Mouse (Mus musculus) layer of hippocampus, adult 11-12 months (tissue): Measurements from ENCODE around the gene Tmem144.
"Not testable (repeated sequence)": the region's sequence is repeated elsewhere in the genome, so short reads cannot be mapped to it uniquely, and the experiment has no call there.

ENCODE experiments used
- DNase-seq: peaks from one replicate; pipeline ENCODE4 v3.0.0; 2022; ENCODE audit warnings: low spot score

Tmem144 gene

GRCm38 (mm10) chr3:79809180-79809567 is 43.4 kb downstream of the Tmem144 start:
- peak; percentile 75 for DNase-seq

DNA sequence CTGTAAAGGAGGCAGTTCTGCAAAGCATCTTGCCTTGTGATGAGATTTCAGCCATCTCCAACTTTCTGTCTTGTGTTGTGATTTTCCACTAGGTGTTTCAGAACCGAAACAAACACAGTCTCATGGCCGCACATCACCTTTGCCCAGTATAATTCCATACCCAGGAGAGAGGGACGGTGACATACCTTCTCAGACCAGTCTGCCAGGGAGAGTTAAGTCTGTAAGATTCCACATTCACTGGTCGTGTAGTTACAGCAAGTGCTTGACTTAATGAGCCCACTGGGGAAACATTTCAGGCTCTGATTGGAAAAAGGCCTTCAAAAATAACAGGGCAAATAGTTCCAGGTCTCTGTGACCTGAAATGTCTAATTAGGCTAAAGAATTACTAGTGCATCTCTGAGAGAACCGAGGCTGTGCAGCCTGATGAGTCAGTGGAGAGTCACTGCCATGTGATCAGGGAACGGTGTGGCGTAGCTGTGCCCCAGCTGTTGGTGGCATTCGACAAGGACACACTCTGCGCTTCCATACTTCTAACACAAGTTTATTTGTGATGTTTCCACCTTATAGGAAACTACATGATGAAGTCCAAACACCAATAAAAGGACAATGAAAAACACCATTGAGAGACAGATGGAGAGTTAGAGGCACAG is 43.9 kb downstream of the Tmem144 start:
- no peak for DNase-seq

DNA sequence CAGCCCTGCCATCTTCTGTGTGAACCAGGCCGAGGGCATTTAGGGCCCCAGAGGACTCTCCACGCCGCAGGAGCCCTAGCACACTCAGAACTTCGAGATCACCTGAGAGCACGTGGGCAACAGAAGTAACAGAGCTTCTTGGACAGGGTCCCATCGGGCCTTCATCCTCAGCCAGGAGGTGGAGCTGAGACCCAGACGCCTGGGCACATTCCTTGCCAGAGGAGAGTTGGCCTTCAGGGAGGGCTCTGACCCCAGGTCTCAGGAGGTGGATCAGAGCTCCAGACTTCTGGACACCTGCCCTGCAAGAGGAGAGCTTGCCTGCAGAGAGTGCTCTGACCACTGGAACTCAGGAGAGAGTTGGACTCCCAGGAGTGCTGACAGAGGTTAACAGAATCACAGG is 51.8 kb downstream of the Tmem144 start:
- not testable (repeated sequence) for DNase-seq

DNA sequence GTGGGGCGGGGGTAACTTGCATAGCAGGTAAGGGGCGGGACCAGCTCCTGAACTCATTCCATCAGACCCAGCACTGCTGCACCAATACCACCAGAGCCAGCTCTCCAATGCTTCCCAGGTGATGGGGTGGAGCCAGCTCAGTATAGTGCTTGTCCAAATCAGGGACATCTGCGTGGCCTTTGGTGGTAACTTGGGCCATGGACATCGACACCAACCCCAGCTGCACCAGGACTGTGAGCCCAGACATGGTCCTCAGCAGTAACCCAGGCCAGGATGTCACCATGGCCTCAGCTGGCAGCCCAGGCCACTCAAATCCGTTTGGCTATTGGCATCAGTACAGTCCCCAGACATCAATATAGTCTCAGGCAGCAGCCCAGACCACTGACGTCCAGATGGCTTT is 60.3 kb downstream of the Tmem144 start:
- no peak for DNase-seq

DNA sequence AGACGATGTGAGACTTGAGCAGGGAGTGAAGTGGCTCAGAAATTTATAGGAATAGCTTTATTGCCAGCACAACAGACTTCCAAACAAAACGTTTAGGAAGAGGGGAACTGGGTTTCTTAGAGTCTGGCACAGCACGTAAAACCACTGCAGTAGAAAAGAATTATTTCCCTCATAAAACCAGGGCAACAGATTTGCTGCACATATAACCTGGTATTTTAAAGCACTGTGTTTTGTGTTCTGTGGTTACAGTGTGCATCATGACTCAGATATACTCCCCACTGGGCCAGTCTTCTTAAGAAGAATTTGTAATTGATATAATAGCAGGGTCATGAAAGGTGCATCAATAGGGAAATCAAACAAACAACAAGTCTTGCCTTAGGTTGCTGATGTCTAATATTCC is 62.2 kb downstream of the Tmem144 start:
- no peak for DNase-seq

DNA sequence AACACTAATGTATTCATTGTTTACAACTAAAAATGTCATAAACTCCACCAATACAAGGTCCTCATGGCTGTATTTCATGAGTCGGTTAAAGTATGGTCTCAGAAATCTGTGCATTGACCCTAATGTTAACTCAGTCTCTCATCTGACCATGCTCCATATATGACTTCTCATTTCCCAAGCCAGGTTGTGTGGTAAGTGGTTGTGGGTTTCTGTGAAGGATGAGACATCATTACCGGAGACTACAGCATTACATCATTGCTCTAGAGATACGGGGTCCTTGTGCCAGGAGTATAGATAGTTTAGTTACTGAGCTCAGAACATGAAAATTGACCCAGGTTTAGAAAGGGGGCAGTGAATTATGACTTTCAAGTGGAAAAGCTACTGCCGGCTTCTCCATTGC is 63.0 kb downstream of the Tmem144 start:
- no peak for DNase-seq

DNA sequence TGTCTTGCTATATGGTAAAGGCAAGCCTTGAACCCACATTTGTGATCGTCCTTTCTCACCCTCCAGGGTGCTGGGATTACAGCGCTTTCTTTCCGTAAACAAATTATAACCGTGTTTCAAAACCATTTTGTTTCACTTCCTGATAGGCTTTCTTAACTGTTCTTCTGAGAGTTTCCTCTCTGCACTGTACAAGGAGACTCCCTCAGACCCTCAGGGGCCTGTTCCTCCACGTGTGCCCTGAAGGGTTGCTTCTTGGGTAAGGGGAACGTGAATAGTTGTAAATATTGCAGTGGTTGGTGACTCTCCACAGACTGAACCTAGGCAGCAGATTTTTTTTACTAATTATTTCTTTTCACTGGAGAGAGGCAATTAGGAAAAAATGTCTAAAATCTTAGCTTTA is 63.6 kb downstream of the Tmem144 start:
- DNase-seq, result no peak

DNA sequence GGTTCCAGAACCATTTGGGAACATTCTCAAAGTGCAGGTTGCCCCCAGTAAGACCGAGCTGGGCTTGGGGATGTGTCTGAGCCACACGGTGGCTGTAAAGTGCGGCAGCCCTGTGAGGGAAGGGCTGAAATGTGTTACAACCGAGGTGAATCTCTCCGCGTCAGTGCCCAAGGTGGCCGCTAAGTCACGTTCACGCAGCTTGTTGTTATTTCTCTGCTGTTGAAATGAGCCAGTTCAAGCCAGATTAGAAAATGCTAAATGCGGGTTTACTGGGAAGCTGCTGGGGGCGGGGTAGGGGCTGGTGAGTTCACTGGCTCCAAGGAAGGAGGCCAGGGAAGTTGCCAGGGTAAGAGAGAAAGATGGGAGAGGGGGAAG is 68.2 kb downstream of the Tmem144 start:
- no peak for DNase-seq

GRCm38 (mm10) chr3:79783630-79784361 is 68.8 kb downstream of the Tmem144 start:
- DNase-seq, result no peak

DNA sequence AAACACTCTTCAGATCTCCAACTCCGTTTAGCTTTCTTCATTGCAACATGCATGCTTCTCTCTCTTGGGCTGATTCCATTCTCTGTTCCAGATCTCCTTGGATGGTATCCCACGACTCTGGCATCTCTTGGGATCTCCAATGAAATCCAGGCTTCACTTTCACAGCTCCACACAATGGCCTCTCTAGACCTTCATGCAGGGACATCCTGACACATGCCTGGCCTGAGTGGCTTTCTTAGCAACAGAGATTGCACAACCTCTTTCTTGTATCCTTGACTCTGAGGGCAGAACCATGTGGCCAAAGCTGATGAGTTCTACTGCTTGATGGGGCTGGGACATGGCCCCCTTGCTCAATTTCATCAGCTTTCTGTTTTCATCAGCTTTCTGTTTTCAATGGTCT is 79.9 kb downstream of the Tmem144 start:
- DNase-seq, result no peak
